Mouse (Mus musculus): ENCODE measurements around the gene Gm49510. TPM values are rescaled to one million over a fixed set of nuclear protein-coding genes. Genes with fewer than 3 reads are reported as not detected.
A peak's percentile ranks its signal among the peaks of the same experiment; 100 is the strongest.

The Gm49510 gene
- polyA plus RNA-seq, 1 experiment, result not detected

- Histone ChIP-seq H3K27ac (ENCODE audit: control insufficient read depth, insufficient read depth, low read depth, low read length) (no peak overlapping the region), H3K36me3 (ENCODE audit: control insufficient read depth, insufficient read depth, low read length) (no peaks in the 10 kb centered on the region), H3K4me1 (ENCODE audit: control insufficient read depth, insufficient read depth, low read length) (peaks cover 6% of the 10 kb centered on the region), H3K4me3 (ENCODE audit: control insufficient read depth, low read depth, low read length) (no peak overlapping the region; the same call in 1 of the 2 replicates), H3K27me3 (ENCODE audit: control insufficient read depth, insufficient read depth, low read length) (no peaks in the 10 kb centered on the region)
- TF ChIP-seq POLR2A (IDR thresholded peaks at IDR 0.05; ENCODE audit: control insufficient read depth, low read depth, low read length), result no peak
- no peak for TF ChIP-seq CTCF (IDR thresholded peaks at IDR 0.05; ENCODE audit: control insufficient read depth, insufficient read depth, insufficient replicate concordance, low read depth, low read length)
Observed at GRCm38 (mm10) chr15:78912040-78912439, 12.6 kb downstream of the Gm49510 start.

DNA sequence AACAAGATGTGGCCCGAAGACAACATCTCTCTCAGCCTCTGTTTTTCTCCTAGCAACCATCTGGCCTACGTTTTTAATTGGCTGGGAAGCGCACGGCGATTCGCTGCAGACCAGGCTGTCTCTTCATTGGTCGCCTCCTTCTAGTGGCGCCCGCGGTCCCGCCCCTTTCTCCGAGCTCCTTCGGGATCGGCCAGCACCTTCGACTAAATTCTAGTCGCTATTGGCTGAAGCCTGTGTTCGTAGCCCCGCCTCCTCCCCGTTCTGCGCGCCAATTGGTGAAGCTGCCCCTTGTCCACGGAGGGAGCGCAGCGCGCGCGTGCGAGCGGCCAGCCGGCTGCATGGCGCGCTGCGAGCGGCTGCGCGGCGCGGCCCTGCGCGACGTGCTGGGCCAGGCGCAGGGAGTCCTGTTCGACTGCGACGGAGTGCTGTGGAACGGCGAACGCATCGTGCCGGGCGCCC, 14.2 kb downstream of the Gm49510 start, which contains the start of gene Pdxp:
Pdxp (plus strand) TSS at position 288 of the 459 bp plus-strand sequence.
- Histone ChIP-seq H3K27ac (ENCODE audit: control insufficient read depth, insufficient read depth, low read depth, low read length) (peak within 1 kb of the TSS; percentile 50), H3K4me3 (ENCODE audit: control insufficient read depth, low read depth, low read length) (peak within 1 kb of the TSS; percentile 85), H3K36me3 (ENCODE audit: control insufficient read depth, insufficient read depth, low read length) (no peaks in the 10 kb centered on the region), H3K27me3 (ENCODE audit: control insufficient read depth, insufficient read depth, low read length) (no peaks in the 10 kb centered on the region), H3K4me1 (ENCODE audit: control insufficient read depth, insufficient read depth, low read length) (peaks cover 6% of the 10 kb centered on the region)
- TF ChIP-seq POLR2A (IDR thresholded peaks at IDR 0.05; ENCODE audit: control insufficient read depth, low read depth, low read length), result no peak; the same call in 1 of the 2 replicates
- no peak for TF ChIP-seq CTCF (IDR thresholded peaks at IDR 0.05; ENCODE audit: control insufficient read depth, insufficient read depth, insufficient replicate concordance, low read depth, low read length)

GRCm38 (mm10) chr15:78914091-78914822, 14.8 kb downstream of the Gm49510 start:
- Histone ChIP-seq H3K4me1 (ENCODE audit: control insufficient read depth, insufficient read depth, low read length) (peaks cover 6% of the 10 kb centered on the region), H3K27ac (ENCODE audit: control insufficient read depth, insufficient read depth, low read depth, low read length) (peak overlapping the region; percentile 50), H3K36me3 (ENCODE audit: control insufficient read depth, insufficient read depth, low read length) (no peaks in the 10 kb centered on the region), H3K27me3 (ENCODE audit: control insufficient read depth, insufficient read depth, low read length) (no peaks in the 10 kb centered on the region), H3K4me3 (ENCODE audit: control insufficient read depth, low read depth, low read length) (peak overlapping the region; percentile 85)
- TF ChIP-seq POLR2A (IDR thresholded peaks at IDR 0.05; ENCODE audit: control insufficient read depth, low read depth, low read length) (no peak), CTCF (IDR thresholded peaks at IDR 0.05; ENCODE audit: control insufficient read depth, insufficient read depth, insufficient replicate concordance, low read depth, low read length) (no peak)

DNA sequence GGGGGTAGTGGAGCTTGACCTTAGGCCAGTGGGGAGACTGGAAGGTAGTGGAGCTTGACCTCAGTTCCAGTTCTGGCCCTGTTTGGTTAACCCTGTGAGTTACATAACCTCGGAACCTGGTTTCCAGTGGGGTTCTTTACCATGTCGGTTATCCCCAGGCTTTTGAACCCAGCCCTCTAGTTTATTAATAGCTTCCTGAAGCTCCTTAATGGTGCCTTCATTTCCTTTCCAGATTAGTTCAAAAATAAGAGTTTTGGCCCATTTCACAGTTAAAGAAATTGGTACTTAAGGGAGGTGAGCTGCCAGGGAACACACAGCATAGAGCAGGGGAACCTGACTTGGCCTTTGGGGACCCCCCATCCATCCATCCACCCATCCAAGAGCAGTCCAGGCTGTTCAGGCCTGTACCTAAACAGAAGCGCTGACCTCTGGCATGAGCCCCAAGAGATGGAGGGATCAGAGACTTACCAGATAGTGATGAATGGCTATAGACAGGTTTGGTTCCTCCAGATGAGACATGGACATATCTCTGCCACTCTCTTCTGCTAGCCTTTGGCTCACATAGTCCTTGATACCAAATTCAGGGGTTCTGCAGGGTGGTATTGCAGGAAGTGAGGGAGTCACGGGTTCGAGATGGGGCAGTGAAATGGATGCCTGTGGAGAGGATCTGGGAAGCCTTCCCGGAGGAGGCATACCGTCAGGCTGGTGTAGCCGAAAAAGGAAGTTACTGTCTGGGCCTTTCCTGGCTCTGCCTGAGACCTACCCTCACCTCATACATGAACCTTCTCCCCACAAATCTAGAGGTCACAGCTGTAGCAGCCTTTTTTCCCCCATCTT, 15.6 kb downstream of the Gm49510 start:
- H3K4me3 ChIP-seq (ENCODE audit: control insufficient read depth, low read depth, low read length), result peak overlapping the region; percentile 85
- no peaks in the 10 kb centered on the region for H3K36me3 ChIP-seq (ENCODE audit: control insufficient read depth, insufficient read depth, low read length)
- TF ChIP-seq POLR2A (IDR thresholded peaks at IDR 0.05; ENCODE audit: control insufficient read depth, low read depth, low read length) (no peak), CTCF (IDR thresholded peaks at IDR 0.05; ENCODE audit: control insufficient read depth, insufficient read depth, insufficient replicate concordance, low read depth, low read length) (no peak)
- peaks cover 6% of the 10 kb centered on the region for H3K4me1 ChIP-seq (ENCODE audit: control insufficient read depth, insufficient read depth, low read length)
- H3K27me3 ChIP-seq (ENCODE audit: control insufficient read depth, insufficient read depth, low read length), result no peaks in the 10 kb centered on the region
- no peak overlapping the region; the same call in 1 of the 2 replicates for H3K27ac ChIP-seq (ENCODE audit: control insufficient read depth, insufficient read depth, low read depth, low read length)

DNA sequence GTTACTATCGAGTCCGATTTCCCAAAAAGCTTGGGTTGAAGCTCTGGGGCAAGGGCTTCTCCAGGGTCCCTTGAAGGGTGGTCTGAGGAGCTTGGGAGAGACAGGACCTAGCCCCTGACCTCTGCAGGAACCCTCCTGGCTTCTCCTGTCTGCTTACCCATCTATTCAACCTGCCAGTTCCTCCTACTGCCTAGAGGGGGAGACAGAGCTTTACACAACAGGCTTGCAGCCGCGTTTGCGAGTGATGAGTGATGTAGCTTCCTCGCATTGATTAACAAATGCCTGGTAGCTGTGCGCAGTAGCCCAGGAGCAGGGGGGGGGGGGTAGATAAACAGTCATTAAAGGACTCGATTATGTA, 16.2 kb downstream of the Gm49510 start:
- H3K4me1 ChIP-seq (ENCODE audit: control insufficient read depth, insufficient read depth, low read length), result peaks cover 6% of the 10 kb centered on the region
- no peak overlapping the region for H3K27ac ChIP-seq (ENCODE audit: control insufficient read depth, insufficient read depth, low read depth, low read length)
- H3K27me3 ChIP-seq (ENCODE audit: control insufficient read depth, insufficient read depth, low read length), result no peaks in the 10 kb centered on the region
- H3K36me3 ChIP-seq (ENCODE audit: control insufficient read depth, insufficient read depth, low read length), result no peaks in the 10 kb centered on the region
- peak; percentile 74; the same call in 1 of the 2 replicates for TF ChIP-seq CTCF (IDR thresholded peaks at IDR 0.05; ENCODE audit: control insufficient read depth, insufficient read depth, insufficient replicate concordance, low read depth, low read length)
- no peak for TF ChIP-seq POLR2A (IDR thresholded peaks at IDR 0.05; ENCODE audit: control insufficient read depth, low read depth, low read length)
- H3K4me3 ChIP-seq (ENCODE audit: control insufficient read depth, low read depth, low read length), result no peak overlapping the region

DNA sequence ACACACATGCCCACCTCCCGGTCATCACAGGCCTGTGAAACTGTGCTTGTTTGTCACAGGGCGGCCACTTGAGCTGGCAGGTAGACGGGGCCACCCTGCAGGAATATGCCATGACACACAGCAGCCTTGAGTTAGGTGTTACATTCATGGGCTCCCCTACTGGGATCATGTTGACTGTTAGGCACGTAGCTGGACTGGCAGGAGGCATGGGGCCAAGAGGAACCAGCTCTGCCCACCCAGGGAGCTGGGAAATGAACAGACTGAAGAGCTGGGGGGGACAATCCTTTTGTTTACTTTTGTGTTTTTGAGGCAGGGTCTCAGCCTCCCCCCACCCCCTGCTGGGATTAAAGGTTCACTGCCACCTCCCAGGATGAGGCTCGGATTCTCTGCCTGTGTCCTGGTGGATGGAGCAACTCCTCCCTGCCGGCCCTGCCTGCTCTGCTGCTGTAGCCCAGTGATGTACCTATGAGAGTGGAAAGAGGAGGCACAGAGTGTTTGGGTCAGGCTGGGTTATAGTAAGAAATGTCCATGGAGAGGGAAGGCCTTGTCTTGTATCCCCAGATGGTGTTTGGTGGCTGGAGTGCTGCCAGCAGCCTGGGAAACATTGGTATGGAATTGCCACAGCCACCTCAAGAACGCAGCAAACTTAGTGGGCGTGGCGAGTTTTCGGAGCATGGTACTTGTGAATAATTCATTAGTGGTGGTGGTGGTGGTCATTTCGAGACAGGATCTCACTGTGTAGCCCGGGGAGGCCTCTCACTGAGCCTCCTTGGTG, 16.8 kb downstream of the Gm49510 start:
- H3K4me1 ChIP-seq (ENCODE audit: control insufficient read depth, insufficient read depth, low read length), result peaks cover 6% of the 10 kb centered on the region
- H3K4me3 ChIP-seq (ENCODE audit: control insufficient read depth, low read depth, low read length), result no peak overlapping the region
- H3K27me3 ChIP-seq (ENCODE audit: control insufficient read depth, insufficient read depth, low read length), result no peaks in the 10 kb centered on the region
- no peaks in the 10 kb centered on the region for H3K36me3 ChIP-seq (ENCODE audit: control insufficient read depth, insufficient read depth, low read length)
- TF ChIP-seq POLR2A (IDR thresholded peaks at IDR 0.05; ENCODE audit: control insufficient read depth, low read depth, low read length) (no peak; the same call in 1 of the 2 replicates), CTCF (IDR thresholded peaks at IDR 0.05; ENCODE audit: control insufficient read depth, insufficient read depth, insufficient replicate concordance, low read depth, low read length) (no peak)
- no peak overlapping the region for H3K27ac ChIP-seq (ENCODE audit: control insufficient read depth, insufficient read depth, low read depth, low read length)

Data from testis, adult 2 months (tissue).